Mouse (Mus musculus): Measurements from ENCODE around the gene Batf3.

DNA sequence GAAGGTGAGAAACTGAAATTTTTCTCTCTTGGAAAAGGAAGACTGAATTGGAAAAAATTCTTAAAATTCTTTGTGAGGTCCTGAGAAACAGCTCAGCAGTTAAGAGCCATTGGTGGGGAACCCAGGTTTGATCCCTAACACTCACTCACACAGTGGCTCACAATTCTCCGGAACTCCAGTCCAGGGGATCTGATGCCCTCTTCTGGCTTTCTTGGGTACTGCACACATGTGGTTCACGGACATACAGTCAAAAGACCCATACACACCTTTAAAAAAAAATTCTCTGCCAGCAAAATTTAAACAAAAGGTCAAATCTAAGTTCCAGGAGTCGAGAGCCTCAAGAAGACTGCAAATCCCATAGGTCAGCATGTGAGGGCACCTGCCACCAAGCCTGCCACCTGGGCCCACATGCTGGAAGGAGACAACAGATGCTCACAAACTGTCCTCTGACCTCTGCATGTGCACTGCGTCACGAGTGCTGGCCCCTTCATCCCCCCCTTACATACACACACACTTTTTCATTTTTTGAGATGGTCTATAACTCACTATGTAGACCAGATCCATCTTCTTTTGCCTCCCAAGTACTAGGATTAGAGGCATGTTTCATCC, 12.6 kb upstream of the Batf3 start:
- TF ChIP-seq CTCF (IDR thresholded peaks at IDR 0.05; ENCODE audit: extremely low read depth, insufficient read depth, low read length) (peak; percentile 43), POLR2A (IDR thresholded peaks at IDR 0.05; ENCODE audit: extremely low read depth, insufficient read depth, low read length) (no peak)

Measured in cortical plate, adult 2 months (tissue).